Mouse (Mus musculus) kidney, postnatal 25 days (tissue): Measurements from ENCODE around the gene Nwd2.

Experiments
- DNase-seq, 2 experiments: peaks; one replicate each; pipeline ENCODE4 v3.0.0; 2021; ENCODE audit warnings: mixed read lengths in 2 of 2

Nwd2 gene

GRCm38 (mm10) chr5:63828380-63829185 lies 179.7 kb downstream of the Nwd2 start:
- no peak for DNase-seq

- no peak for DNase-seq
Measured at GRCm38 (mm10) chr5:63831054-63831453, 182.2 kb downstream of the Nwd2 start.

DNA sequence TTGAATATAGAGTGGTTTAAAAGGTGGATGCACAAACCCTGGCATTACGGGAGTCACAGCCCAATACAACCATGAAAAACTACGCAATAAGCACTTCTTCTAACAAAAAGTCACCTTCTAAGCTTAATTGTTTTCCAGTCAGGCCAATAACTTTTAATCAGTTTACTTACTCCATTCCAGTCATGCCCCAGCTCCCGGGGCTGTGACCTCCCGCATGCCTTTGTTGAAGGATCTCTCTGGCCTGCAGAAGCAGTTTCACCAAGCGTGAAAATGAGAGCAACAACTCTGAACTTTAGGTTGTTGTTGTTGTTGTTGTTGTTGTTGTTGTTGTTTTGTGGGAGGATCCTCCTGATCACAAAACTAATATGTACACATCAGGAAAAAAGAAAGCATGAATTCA lies 185.1 kb downstream of the Nwd2 start:
- peak; percentile 51 to 78 for DNase-seq

DNA sequence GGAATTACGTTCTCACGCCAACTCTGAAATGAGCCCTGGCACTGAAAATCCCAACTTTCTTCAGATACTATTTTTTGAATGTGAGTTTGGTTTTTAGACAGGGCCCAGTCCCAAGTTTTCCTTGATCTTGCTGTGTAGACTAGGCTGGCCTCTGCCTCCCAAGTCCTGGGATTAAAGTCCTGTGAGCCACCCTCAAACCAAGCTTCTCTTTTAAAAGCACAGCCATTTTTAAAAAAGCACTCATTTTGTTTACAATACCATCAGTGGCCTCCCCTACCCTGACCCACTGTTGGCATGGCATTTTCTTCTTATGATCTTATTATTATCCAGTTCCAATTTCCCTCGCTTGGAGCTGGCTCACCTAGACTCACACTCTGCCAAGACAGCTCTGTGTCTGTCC lies 185.5 kb downstream of the Nwd2 start:
- no peak for DNase-seq

GRCm38 (mm10) chr5:63837115-63837514 lies 188.2 kb downstream of the Nwd2 start:
- DNase-seq: no peak

GRCm38 (mm10) chr5:63837851-63838250 lies 188.9 kb downstream of the Nwd2 start:
- DNase-seq: no peak

- DNase-seq: no peak
Measured at GRCm38 (mm10) chr5:63839801-63840416, 191.0 kb downstream of the Nwd2 start.

- DNase-seq: peak in 1 of 2 experiments; percentile 61
Measured at GRCm38 (mm10) chr5:63847080-63847479, 198.2 kb downstream of the Nwd2 start.

- peak; percentile 79 to 91 for DNase-seq
Measured at GRCm38 (mm10) chr5:63847541-63848226, 198.8 kb downstream of the Nwd2 start.

DNA sequence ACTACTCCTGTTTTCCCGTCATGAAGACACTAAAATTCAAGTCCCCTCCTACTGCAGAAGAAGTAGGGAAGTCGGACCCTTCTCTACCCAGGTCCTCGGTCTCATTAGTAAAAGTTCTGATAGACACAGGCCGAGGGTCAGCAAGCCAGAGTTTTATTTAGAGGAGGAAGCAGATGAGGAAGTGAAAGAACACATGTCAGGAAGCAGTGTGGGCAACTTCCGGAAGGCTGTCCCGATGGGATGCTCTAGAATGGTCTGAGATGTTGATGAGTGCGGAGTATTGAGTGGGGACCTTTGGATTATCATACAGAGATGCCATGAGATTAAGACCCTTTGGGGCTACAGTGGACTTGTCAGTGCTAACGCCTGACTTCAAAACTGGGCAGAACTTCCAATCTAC lies 210.0 kb downstream of the Nwd2 start:
- DNase-seq: no peak
